Mouse (Mus musculus) midbrain, postnatal 0 days (tissue): ENCODE measurements around the gene Hoxc8. TPM values are rescaled to one million over a fixed set of nuclear protein-coding genes. Genes with fewer than 3 reads are reported as not detected.
A peak's percentile ranks its signal among the peaks of the same experiment; 100 is the strongest.

ENCODE experiments used
- ATAC-seq: fragments of 200-750 bp; cut with Nextera tagmentation; 2 replicates; pipeline ENCODE4 v1.8.0; 2017; ENCODE audit warnings: moderate number of reproducible peaks, mild to moderate bottlenecking, moderate TSS enrichment, moderate library complexity; ENCODE audit not compliant: low FRiP score
- DNase-seq: peaks from one replicate; pipeline ENCODE4 v3.0.0-alpha.2; 2015; ENCODE audit warnings: low spot score
- H3K27ac ChIP-seq: fragments of 300-500 bp; sonication (generic); 2 replicates; pipeline ENCODE4 v1.5.1; 2014; ENCODE audit warnings: low read depth, mild to moderate bottlenecking, low read length, mixed read lengths
- H3K27me3 ChIP-seq: fragments of 300-500 bp; sonication (generic); 2 replicates; pipeline ENCODE4 v1.6.1; 2014; ENCODE audit warnings: low read length, control low read depth, mixed read lengths; ENCODE audit not compliant: insufficient read depth
- H3K36me3 ChIP-seq: fragments of 300-500 bp; sonication (generic); 2 replicates; pipeline ENCODE4 v1.6.1; 2014; ENCODE audit warnings: low read length, control low read depth, mixed read lengths; ENCODE audit not compliant: insufficient read depth
- H3K4me1 ChIP-seq: fragments of 300-500 bp; sonication (generic); 2 replicates; pipeline ENCODE4 v1.6.1; 2014; ENCODE audit warnings: mild to moderate bottlenecking, control low read depth, antibody characterized with exemption, low read length, mixed read lengths; ENCODE audit not compliant: insufficient read depth
- H3K4me2 ChIP-seq: fragments of 300-500 bp; sonication (generic); 2 replicates; pipeline ENCODE4 v1.6.1; 2014; ENCODE audit warnings: low read depth, mild to moderate bottlenecking, low read length, mixed read lengths; ENCODE audit not compliant: poor library complexity, severe bottlenecking
- H3K4me3 ChIP-seq: fragments of 300-500 bp; sonication (generic); 2 replicates; pipeline ENCODE4 v1.5.1; 2014; ENCODE audit warnings: low read depth, mild to moderate bottlenecking, low read length, moderate library complexity
- H3K9ac ChIP-seq: fragments of 300-500 bp; sonication (generic); replicated peaks from 2 replicates; pipeline ENCODE4 v1.6.1; 2014; ENCODE audit warnings: mild to moderate bottlenecking, low read length, moderate library complexity, mixed read lengths; ENCODE audit not compliant: poor library complexity, severe bottlenecking
- H3K9me3 ChIP-seq: fragments of 300-500 bp; sonication (generic); 2 replicates; pipeline ENCODE4 v1.6.1; 2016; ENCODE audit warnings: low read length, control low read depth
- CTCF ChIP-seq: IDR thresholded peaks from 2 replicates; pipeline ENCODE4 v1.5.1; 2016; ENCODE audit warnings: antibody characterized with exemption, mild to moderate bottlenecking
- WGBS: fragments of 180-500 bp; shearing (Covaris S2); extraction: QIAGEN DNeasy Blood & Tissue Kit; methylation state at CpG from one replicate; pipeline ENCODE4 v1.1.7; 2014; 5-methylcytosine and 5-hydroxymethylcytosine counted together
- polyA plus RNA-seq: library from polyadenylated mRNA; unstranded; fragments of >200 nt; fragmentation: Nextera tagmentation; extraction: Ambion mirVana; gene quantifications from 2 replicates; pipeline ENCODE4 v1.2.1, GENCODE M21; 2015
- total RNA-seq: library from RNA; depleted of rRNA; stranded (reverse); fragments of >200 nt; gene quantifications from 2 replicates; pipeline ENCODE4 v1.2.3, GENCODE M21; 2014

Gene Hoxc8
- total and polyA plus RNA-seq, 2 experiments from 2014 or later = not detected

DNA sequence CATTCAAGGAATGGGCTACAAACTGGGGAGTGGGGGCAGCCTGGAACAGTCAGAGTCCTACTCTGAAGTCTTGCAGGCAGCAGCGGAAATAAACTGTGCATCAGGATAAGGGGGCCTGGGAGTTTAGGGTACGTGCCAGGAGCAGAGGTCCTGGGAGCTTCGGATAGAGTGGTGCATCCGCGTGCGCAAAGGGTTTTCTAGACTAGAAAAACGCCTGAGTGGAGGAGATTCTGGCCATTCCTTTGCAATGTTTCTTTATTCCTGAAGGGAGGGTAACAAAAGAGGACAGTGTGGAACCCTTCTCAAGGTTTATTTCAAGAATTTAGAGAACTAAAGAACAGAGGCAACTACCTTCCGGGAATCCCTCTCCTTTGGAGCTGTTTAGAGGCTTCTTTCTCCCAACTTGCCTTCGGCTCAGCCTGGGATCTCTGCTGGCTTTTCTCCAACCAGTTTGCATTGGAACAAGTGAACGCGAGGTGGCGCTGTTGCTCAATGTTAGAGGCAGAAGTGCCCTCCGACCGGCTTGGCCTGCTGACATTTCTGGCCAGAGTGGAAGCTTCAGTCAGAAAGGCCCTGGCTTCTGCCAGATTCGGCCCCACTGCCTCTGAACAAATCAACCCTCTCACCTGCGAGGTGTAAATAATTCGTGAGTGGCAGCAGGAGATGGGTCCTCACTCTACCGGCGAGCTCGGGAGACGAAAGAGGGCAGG, 3.1 kb upstream of the Hoxc8 start:
- H3K4me3 ChIP-seq = no peak overlapping the region
- no peaks in the 10 kb centered on the region for H3K36me3 ChIP-seq
- no peak overlapping the region for H3K27ac ChIP-seq
- peaks cover 97% of the 10 kb centered on the region for H3K27me3 ChIP-seq
- DNase-seq (peak; percentile 94), ATAC-seq (no peak)
- no peaks in the 10 kb centered on the region for H3K4me1 ChIP-seq
- no peak overlapping the region for H3K9ac ChIP-seq
- no peaks in the 10 kb centered on the region for H3K9me3 ChIP-seq
- WGBS = 3% methylated on average over 21 of the region's 21 CpGs
- peak; percentile 93 for TF ChIP-seq CTCF
- no peak overlapping the region for H3K4me2 ChIP-seq

DNA sequence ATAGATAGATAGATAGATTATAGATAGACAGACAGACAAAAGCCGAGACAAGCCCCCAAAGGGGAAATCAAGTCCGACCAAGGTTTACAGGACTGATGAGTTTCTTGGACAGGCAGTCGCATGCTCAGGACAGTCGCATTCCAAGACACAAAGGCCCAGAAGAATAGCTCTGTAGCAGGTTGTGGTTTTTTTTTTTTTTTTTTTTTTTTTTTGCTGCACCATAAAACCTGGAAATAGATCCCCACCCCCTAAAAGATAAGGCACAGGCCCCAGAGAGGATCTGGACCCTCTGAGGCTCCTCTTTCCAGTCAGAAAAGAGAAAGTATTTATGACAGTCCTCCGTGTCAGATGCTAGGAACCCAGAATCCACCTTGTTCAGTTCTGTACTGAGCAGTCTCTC, 2.3 kb upstream of the Hoxc8 start:
- 18% methylated on average over 5 of the region's 5 CpGs for WGBS
- no peak for TF ChIP-seq CTCF
- Histone ChIP-seq H3K4me2 (no peak overlapping the region), H3K4me3 (no peak overlapping the region), H3K4me1 (no peaks in the 10 kb centered on the region), H3K27ac (no peak overlapping the region), H3K9me3 (no peaks in the 10 kb centered on the region), H3K27me3 (peaks cover 98% of the 10 kb centered on the region), H3K36me3 (no peaks in the 10 kb centered on the region), H3K9ac (no peak overlapping the region)
- DNase-seq (no peak), ATAC-seq (no peak)

DNA sequence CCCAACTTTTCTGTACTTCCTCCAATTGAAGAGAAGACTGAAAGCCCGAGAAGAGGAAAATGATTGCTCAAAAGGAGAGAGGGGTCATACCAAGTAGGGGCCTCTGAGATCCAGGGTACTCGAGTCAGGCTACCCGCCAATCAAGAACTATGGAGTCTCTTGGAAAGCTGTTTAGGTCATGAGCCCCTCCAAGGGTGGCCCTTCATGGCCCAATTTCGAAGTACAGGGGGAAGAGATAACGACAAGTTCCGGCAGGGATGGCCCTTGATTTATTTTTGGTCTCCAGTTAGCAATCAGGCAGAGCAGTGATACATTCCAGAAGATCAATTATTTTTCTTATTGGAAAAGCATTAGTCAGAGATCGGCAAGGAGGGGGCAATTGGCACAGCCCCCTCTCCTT, 1.4 kb downstream of the Hoxc8 start:
- no peaks in the 10 kb centered on the region for H3K9me3 ChIP-seq
- no peak for DNase-seq
- H3K4me2 ChIP-seq = no peak overlapping the region
- no peak for ATAC-seq
- WGBS = 6% methylated on average over 7 of the region's 7 CpGs
- H3K27ac ChIP-seq = no peak overlapping the region
- no peaks in the 10 kb centered on the region for H3K4me1 ChIP-seq
- H3K36me3 ChIP-seq = no peaks in the 10 kb centered on the region
- H3K4me3 ChIP-seq = no peak overlapping the region
- peaks cover 94% of the 10 kb centered on the region for H3K27me3 ChIP-seq
- H3K9ac ChIP-seq = no peak overlapping the region
- TF ChIP-seq CTCF = no peak

DNA sequence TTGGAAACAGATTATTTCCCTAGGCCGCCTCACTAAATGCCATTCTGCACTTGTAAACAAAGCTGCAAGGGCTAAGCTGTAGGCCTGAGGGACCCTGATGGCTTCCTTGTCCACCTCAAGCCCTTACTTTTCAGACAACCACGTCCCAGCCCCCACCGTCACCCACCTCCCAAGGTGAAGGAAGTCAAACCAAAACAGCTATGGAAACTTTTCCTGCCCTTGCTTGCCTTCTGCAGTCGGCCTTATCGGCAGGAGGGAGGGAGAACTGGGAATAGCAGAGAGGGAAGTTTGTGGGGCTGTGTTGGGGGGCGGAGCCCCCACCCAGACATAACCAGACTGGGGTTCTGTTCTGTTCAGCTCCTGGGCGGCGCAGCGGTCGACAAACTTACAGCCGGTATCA, 1.8 kb downstream of the Hoxc8 start:
- Histone ChIP-seq H3K4me2 (no peak overlapping the region), H3K9ac (no peak overlapping the region), H3K4me3 (no peak overlapping the region), H3K4me1 (no peaks in the 10 kb centered on the region), H3K27me3 (peaks cover 93% of the 10 kb centered on the region), H3K27ac (no peak overlapping the region), H3K9me3 (no peaks in the 10 kb centered on the region), H3K36me3 (no peaks in the 10 kb centered on the region)
- DNase-seq = no peak
- TF ChIP-seq CTCF = no peak
- ATAC-seq = no peak
- 1% methylated on average over 11 of the region's 11 CpGs for WGBS

DNA sequence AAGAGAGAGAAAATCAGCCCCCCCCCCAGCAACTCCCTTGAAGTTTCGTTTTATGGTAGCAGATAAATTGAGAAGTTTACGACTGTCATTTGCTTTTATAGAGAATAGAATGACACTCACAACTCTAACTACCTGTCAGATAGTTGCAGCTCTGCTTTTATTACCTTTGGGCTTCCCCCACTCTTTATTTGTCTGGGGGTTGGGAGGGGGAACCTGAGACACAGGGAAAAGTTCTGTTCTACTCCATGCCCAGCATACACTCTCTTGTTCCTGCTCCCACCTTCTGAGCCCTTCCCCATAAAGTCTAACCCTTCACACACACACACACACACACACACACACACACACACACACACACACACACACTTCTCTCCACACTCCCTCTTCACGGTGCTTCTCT, 2.5 kb downstream of the Hoxc8 start:
- DNase-seq (no peak), ATAC-seq (no peak)
- Histone ChIP-seq H3K27me3 (peaks cover 93% of the 10 kb centered on the region), H3K4me2 (no peak overlapping the region), H3K36me3 (no peaks in the 10 kb centered on the region), H3K9ac (no peak overlapping the region), H3K27ac (no peak overlapping the region), H3K4me3 (no peak overlapping the region), H3K4me1 (no peaks in the 10 kb centered on the region), H3K9me3 (no peaks in the 10 kb centered on the region)
- 0% methylated on average over 3 of the region's 3 CpGs for WGBS
- no peak for TF ChIP-seq CTCF

DNA sequence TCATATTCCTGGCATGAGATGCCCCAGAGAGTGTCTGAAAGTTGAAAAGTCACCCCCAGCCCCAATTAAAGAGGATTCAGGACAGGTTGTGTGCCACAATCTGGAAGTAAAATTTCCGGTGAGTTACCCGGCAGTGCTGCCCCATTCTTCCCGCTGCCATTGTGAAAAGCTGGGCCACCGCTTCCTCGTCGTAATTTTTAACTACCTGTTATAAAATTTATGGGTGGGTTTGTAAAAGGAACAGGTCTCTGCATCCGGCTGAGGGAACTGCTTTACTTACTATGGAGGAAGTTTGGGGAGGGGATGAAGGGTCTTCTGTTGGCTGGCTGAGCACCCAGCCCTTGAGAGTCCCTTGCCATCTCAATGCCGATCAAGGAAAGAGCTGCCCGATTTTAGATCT, 6.1 kb downstream of the Hoxc8 start:
- Histone ChIP-seq H3K36me3 (no peaks in the 10 kb centered on the region), H3K4me2 (no peak overlapping the region), H3K4me3 (no peak overlapping the region), H3K27me3 (peaks cover 95% of the 10 kb centered on the region), H3K9me3 (no peaks in the 10 kb centered on the region), H3K4me1 (0 out of 2 replicates have a peak, but pooled peaks cover 3% of the 10 kb centered on the region), H3K27ac (no peak overlapping the region), H3K9ac (no peak overlapping the region)
- no peak for TF ChIP-seq CTCF
- 3% methylated on average over 9 of the region's 9 CpGs for whole genome bisulfite sequencing
- no peak for DNase-seq
- ATAC-seq = no peak
